Mouse (Mus musculus) lung, postnatal 0 days (tissue): ENCODE data around the gene Tfg. TPM values are rescaled to one million over a fixed set of nuclear protein-coding genes. Genes with fewer than 3 reads are reported as not detected.

Experiments used
- ATAC-seq: fragments of 200-750 bp; cut with Nextera tagmentation; 2 replicates; pipeline ENCODE4 v1.8.0; 2017; ENCODE audit warnings: moderate library complexity
- DNase-seq: peaks from one replicate; pipeline ENCODE4 v3.0.0-alpha.2; 2016; ENCODE audit warnings: low spot score
- H3K27ac ChIP-seq: fragments of 300-500 bp; sonication (generic); 2 replicates; pipeline ENCODE4 v1.5.1; 2014; ENCODE audit warnings: antibody characterized with exemption, mild to moderate bottlenecking, low read length, mixed read lengths
- H3K27me3 ChIP-seq: fragments of 300-500 bp; sonication (generic); replicated peaks from 2 replicates; pipeline ENCODE4 v1.6.1; 2014; ENCODE audit warnings: low read length, mixed read lengths; ENCODE audit not compliant: insufficient read depth
- H3K36me3 ChIP-seq: fragments of 300-500 bp; sonication (generic); 2 replicates; pipeline ENCODE4 v1.6.1; 2014; ENCODE audit warnings: low read length, mixed read lengths; ENCODE audit not compliant: insufficient read depth
- H3K4me1 ChIP-seq: fragments of 300-500 bp; sonication (generic); 2 replicates; pipeline ENCODE4 v1.6.1; 2014; ENCODE audit warnings: antibody characterized with exemption, low read depth, low read length, mixed read lengths; ENCODE audit not compliant: insufficient read depth
- H3K4me2 ChIP-seq: fragments of 300-500 bp; sonication (generic); replicated peaks from 2 replicates; pipeline ENCODE4 v1.6.1; 2014; ENCODE audit warnings: low read depth, mild to moderate bottlenecking, low read length, moderate library complexity, mixed read lengths
- H3K4me3 ChIP-seq: fragments of 300-500 bp; sonication (generic); 2 replicates; pipeline ENCODE4 v1.5.1; 2014; ENCODE audit warnings: low read depth, low read length
- H3K9ac ChIP-seq: fragments of 300-500 bp; sonication (generic); replicated peaks from 2 replicates; pipeline ENCODE4 v1.6.1; 2014; ENCODE audit warnings: low read depth, mild to moderate bottlenecking
- H3K9me3 ChIP-seq: fragments of 300-500 bp; sonication (generic); 2 replicates; pipeline ENCODE4 v1.6.1; 2016; ENCODE audit warnings: low read length, mixed read lengths
- CTCF ChIP-seq: IDR thresholded peaks from 2 replicates; pipeline ENCODE4 v1.5.1; 2016; ENCODE audit warnings: antibody characterized with exemption, mild to moderate bottlenecking
- EP300 ChIP-seq: IDR thresholded peaks from 2 replicates; pipeline ENCODE4 v1.6.1; 2016; ENCODE audit warnings: antibody characterized with exemption, mild to moderate bottlenecking, control low read depth
- WGBS: fragments of 180-500 bp; shearing (Covaris S2); extraction: QIAGEN DNeasy Blood & Tissue Kit; methylation state at CpG from one replicate; pipeline ENCODE4 v1.1.7; 2014; 5-methylcytosine and 5-hydroxymethylcytosine counted together
- polyA plus RNA-seq: library from polyadenylated mRNA; unstranded; fragments of >200 nt; fragmentation: Nextera tagmentation; extraction: Ambion mirVana; gene quantifications from 2 replicates; pipeline ENCODE4 v1.2.1, GENCODE M21; 2015

Gene Tfg
- polyA plus RNA-seq, 1 experiment from 2014 or later = 74.3 TPM

GRCm38 (mm10) chr16:56715608-56716007, 1.6 kb downstream of the Tfg start:
- Histone ChIP-seq H3K27ac (no peak overlapping the region), H3K36me3 (0 out of 2 replicates have a peak, but pooled peaks cover 6% of the 10 kb centered on the region), H3K9me3 (no peaks in the 10 kb centered on the region), H3K9ac (no peak overlapping the region; the same call in 1 of the 2 replicates), H3K4me2 (peak overlapping the region; percentile 89), H3K27me3 (no peaks in the 10 kb centered on the region), H3K4me3 (no peak overlapping the region), H3K4me1 (peaks cover 8% of the 10 kb centered on the region; the same call in 1 of the 2 replicates)
- 53% methylated on average over 3 of the region's 3 CpGs for WGBS
- TF ChIP-seq EP300 = no peak
- no peak for TF ChIP-seq CTCF
- DNase-seq (no peak), ATAC-seq (no peak)

- no peaks in the 10 kb centered on the region for H3K9me3 ChIP-seq
- no peaks in the 10 kb centered on the region; the same call in 1 of the 2 replicates for H3K4me1 ChIP-seq
- no peak overlapping the region for H3K9ac ChIP-seq
- no peak overlapping the region for H3K27ac ChIP-seq
- H3K4me2 ChIP-seq = no peak overlapping the region
- H3K27me3 ChIP-seq = no peaks in the 10 kb centered on the region
- ATAC-seq (no peak), DNase-seq (no peak)
- H3K36me3 ChIP-seq = peaks cover 14% of the 10 kb centered on the region; the same call in 1 of the 2 replicates
- no peak overlapping the region for H3K4me3 ChIP-seq
- 89% methylated on average over 3 of the region's 3 CpGs for WGBS
- no peak for TF ChIP-seq EP300
- TF ChIP-seq CTCF = no peak
Observed at GRCm38 (mm10) chr16:56710071-56710470, 7.2 kb downstream of the Tfg start.

GRCm38 (mm10) chr16:56705731-56706130, 11.5 kb downstream of the Tfg start:
- TF ChIP-seq EP300 (no peak), CTCF (peak; percentile 45)
- DNase-seq = no peak
- WGBS = 74% methylated on average over 3 of the region's 3 CpGs

GRCm38 (mm10) chr16:56700898-56701297, 16.4 kb downstream of the Tfg start:
- Histone ChIP-seq H3K9ac (no peak overlapping the region), H3K36me3 (peaks cover 8% of the 10 kb centered on the region; the same call in 1 of the 2 replicates), H3K4me1 (no peaks in the 10 kb centered on the region), H3K27me3 (no peaks in the 10 kb centered on the region), H3K9me3 (no peaks in the 10 kb centered on the region), H3K4me2 (no peak overlapping the region), H3K4me3 (no peak overlapping the region), H3K27ac (no peak overlapping the region)
- no peak for ATAC-seq
- 92% methylated on average over 3 of the region's 3 CpGs for WGBS
- TF ChIP-seq CTCF (no peak), EP300 (no peak)
- no peak for DNase-seq

More at GRCm38 (mm10) chr16:56705731-56706130, 11.5 kb downstream of the Tfg start:
- H3K9me3 ChIP-seq = no peaks in the 10 kb centered on the region
- H3K27ac ChIP-seq = no peak overlapping the region
- H3K4me2 ChIP-seq = no peak overlapping the region
- ATAC-seq = no peak
- H3K36me3 ChIP-seq = peaks cover 11% of the 10 kb centered on the region; the same call in 1 of the 2 replicates
- H3K4me3 ChIP-seq = no peak overlapping the region
- no peaks in the 10 kb centered on the region for H3K27me3 ChIP-seq
- no peak overlapping the region for H3K9ac ChIP-seq
- no peaks in the 10 kb centered on the region for H3K4me1 ChIP-seq

GRCm38 (mm10) chr16:56696448-56696847, 20.8 kb downstream of the Tfg start:
- H3K36me3 ChIP-seq = peaks cover 16% of the 10 kb centered on the region; the same call in 1 of the 2 replicates
- 67% methylated on average over 2 of the region's 2 CpGs for WGBS
- H3K27me3 ChIP-seq = no peaks in the 10 kb centered on the region
- H3K4me1 ChIP-seq = no peaks in the 10 kb centered on the region
- DNase-seq (no peak), ATAC-seq (no peak)
- H3K9me3 ChIP-seq = no peaks in the 10 kb centered on the region
- no peak overlapping the region for H3K4me2 ChIP-seq
- TF ChIP-seq CTCF (no peak), EP300 (no peak)
- H3K4me3 ChIP-seq = no peak overlapping the region
- H3K27ac ChIP-seq = no peak overlapping the region
- no peak overlapping the region for H3K9ac ChIP-seq

GRCm38 (mm10) chr16:56690715-56691114, 26.5 kb downstream of the Tfg start:
- no peak for ATAC-seq
- peaks cover 17% of the 10 kb centered on the region for H3K36me3 ChIP-seq
- no peaks in the 10 kb centered on the region for H3K27me3 ChIP-seq
- no peak overlapping the region for H3K27ac ChIP-seq
- 83% methylated on average over 7 of the region's 7 CpGs for WGBS
- no peak overlapping the region for H3K9ac ChIP-seq
- H3K9me3 ChIP-seq = no peaks in the 10 kb centered on the region
- H3K4me2 ChIP-seq = no peak overlapping the region
- no peak for TF ChIP-seq EP300
- TF ChIP-seq CTCF = no peak
- H3K4me1 ChIP-seq = no peaks in the 10 kb centered on the region
- DNase-seq = no peak
- no peak overlapping the region for H3K4me3 ChIP-seq

- Histone ChIP-seq H3K27me3 (no peaks in the 10 kb centered on the region), H3K4me1 (no peaks in the 10 kb centered on the region), H3K9me3 (no peaks in the 10 kb centered on the region), H3K4me2 (no peak overlapping the region), H3K27ac (no peak overlapping the region), H3K4me3 (no peak overlapping the region), H3K36me3 (peaks cover 9% of the 10 kb centered on the region), H3K9ac (no peak overlapping the region)
- no peak for TF ChIP-seq EP300
- TF ChIP-seq CTCF = no peak
- DNase-seq (no peak), ATAC-seq (no peak)
- 94% methylated on average over 5 of the region's 5 CpGs for WGBS
Observed at GRCm38 (mm10) chr16:56686747-56687146, 30.5 kb downstream of the Tfg start.
